Mouse (Mus musculus) neutrophil, adult 5-6 weeks (primary cell): ENCODE measurements around the gene Gpam. TPM values are rescaled to one million over a fixed set of nuclear protein-coding genes. Genes with fewer than 3 reads are reported as not detected.

Experiments
- ATAC-seq: fragments of 151-379, 151-347 bp; 2 replicates; pipeline ENCODE4 v1.8.0; 2017; ENCODE audit warnings: mild to moderate bottlenecking, moderate TSS enrichment; ENCODE audit not compliant: insufficient number of reproducible peaks, poor library complexity, low FRiP score, severe bottlenecking; ENCODE audit errors: extremely low read depth
- total RNA-seq: library from RNA; stranded (forward); fragments of 200-1000 nt; gene quantifications from 2 replicates; pipeline ENCODE4 v1.2.3, GENCODE M21; 2017

The Gpam gene
- total RNA-seq, 1 experiment from 2014 or later, result 5.9 TPM

- ATAC-seq, result no peak
Measured at GRCm38 (mm10) chr19:55087776-55088175, 39.3 kb downstream of the Gpam start.

DNA sequence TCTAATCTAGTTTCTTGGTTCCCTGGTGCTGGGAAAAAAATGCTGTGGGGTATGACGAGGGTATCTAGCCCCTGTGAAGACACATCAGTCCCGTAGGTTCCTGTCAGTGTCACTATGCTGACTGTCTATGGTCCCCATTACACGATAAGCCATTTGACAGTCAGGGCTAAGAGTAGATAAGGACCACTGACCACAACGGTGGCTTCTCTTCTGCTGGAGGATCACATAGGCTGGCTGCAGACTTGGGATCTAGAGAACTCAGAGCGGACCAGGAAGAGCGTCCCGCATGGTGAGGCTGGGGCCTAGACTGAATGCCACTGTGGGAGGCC, 41.2 kb downstream of the Gpam start:
- ATAC-seq, result no peak

- no peak for ATAC-seq
Measured at GRCm38 (mm10) chr19:55084971-55085856, 41.8 kb downstream of the Gpam start.

DNA sequence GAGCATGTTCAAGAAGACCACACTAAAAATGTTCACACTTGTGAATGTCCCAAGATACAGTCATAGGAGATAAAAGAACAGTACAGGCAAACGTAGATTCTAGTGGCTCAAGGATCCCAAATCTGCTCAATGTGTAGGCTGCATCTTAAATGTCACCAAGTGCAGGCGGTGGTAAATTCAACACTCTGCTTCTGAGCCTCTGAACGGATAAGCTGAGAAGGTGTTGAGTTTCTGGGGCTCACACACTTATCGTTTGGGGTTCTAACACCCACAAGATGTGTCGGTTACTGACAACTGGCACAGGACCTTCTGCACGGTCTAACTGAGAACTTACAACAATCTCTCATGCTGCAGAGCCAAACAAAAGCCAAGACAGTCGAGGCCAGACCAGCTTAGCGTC, 50.2 kb downstream of the Gpam start:
- ATAC-seq, result no peak

- ATAC-seq, result no peak
Measured at GRCm38 (mm10) chr19:55073004-55073403, 54.0 kb downstream of the Gpam start.

DNA sequence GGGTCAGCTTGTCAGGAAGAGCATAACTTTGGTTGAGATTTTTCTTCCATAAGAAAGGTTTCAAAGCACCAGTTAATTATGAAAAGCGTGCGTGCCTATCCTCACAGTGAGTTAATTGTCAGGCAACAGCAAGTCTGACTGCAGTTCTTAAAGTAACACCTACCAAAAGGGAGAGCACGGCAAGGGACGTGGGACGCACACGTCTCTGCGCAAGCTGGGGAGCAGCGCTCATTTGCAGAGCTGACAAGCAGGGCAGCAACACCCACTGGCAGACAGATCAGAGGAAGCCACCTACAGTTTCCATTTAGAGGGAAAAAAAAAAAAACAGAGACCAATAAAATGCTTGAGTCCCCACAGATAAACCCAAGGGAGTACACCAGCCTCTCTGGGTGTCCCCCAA, 58.0 kb downstream of the Gpam start:
- no peak for ATAC-seq

GRCm38 (mm10) chr19:55063272-55063671, 63.8 kb downstream of the Gpam start:
- ATAC-seq, result no peak

- ATAC-seq, result no peak
Measured at GRCm38 (mm10) chr19:55062501-55062900, 64.5 kb downstream of the Gpam start.

- ATAC-seq, result peak; percentile 30; the same call in 1 of the 2 replicates
Measured at GRCm38 (mm10) chr19:55061951-55062350, 65.1 kb downstream of the Gpam start.

GRCm38 (mm10) chr19:55061447-55061901, 65.6 kb downstream of the Gpam start:
- no peak for ATAC-seq

DNA sequence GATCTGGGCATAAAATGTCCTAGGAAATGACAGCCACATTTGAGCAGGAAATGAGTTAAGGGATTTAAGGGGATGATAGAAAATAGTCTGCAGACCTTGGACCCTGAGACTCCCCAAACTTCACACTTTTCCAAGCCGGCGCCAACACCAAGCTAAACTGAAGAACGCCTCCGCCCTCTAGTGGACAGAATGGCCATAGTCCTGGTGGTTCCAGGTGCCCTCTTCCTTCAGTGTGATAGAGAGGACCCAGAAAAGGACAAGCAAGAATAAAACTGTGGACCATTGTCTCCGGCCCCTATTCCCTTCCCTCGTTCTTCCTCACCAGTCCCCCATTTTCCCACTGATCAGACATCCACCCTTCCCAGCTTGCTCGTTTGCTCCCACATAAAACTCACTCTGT, 66.1 kb downstream of the Gpam start:
- peak; percentile 29; the same call in 1 of the 2 replicates for ATAC-seq

DNA sequence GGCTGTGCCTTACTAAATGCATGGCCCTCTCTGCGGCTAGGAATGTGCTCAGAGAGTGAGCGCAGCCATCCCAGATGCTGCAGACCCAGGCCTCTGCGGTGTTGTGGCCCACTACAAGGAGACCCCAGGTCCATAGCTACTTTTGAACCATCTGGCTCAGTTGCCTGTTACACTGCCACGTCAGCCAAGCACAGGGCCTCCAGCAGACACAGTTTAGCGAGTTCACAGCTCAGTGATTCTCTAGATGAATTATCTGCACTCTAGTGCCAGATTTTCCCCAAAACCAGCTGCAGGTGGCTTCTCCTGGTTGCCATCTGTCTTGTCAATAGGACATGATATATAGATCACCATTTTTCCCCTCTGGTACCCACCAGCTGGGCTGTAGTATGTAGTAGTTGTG, 69.6 kb downstream of the Gpam start:
- no peak for ATAC-seq

DNA sequence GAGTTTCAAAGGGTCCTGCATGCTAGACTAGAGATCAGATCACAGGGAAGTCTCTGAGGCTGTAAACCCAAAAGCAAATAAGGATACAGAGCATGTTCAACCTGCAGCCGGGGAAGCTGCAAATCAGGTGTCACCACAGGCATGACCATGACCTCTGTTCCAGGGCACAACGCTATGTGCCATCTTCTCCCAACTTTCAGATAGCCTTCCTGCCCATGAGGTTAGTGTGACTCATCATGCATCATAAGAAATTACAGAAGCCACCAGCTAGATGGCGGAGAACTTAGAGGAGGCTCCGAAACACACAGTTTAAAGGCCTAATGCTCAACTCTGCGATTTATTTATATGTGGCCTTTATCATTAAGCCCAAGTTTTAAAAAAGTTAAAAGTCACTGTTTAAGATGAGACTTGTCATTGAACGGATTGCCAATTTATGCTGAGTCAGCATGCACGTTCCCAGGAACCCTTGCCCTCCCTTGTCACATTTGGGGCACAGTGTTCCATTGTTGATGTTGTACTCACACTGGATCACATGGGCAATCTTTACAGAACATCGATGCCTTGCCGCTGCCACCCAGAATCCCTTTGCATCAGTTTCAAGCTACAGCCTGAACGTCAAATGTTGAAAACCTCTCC, 71.3 kb downstream of the Gpam start:
- no peak for ATAC-seq

DNA sequence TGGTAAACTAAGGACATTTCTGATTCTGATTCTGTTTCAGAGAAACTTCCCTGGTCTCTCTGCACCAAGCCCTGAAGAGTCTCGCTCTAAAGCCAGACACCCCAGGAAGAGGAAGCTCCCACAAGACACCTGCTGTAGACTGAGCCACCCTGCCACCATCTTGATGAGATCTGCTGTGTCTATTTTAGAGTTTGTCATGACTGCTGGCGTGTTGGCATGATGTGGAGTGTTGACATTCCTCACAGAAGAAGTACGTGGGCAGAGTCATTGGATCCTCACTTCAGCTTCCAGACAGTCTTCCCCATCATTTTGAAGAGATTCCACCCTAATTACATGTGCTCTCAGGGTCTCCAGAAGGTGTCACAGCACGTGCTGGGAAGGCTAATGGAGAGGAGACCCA, 73.9 kb downstream of the Gpam start:
- no peak for ATAC-seq

- ATAC-seq, result no peak
Measured at GRCm38 (mm10) chr19:55037406-55037805, 89.6 kb downstream of the Gpam start.

GRCm38 (mm10) chr19:55018872-55019271, 108.2 kb downstream of the Gpam start:
- no peak for ATAC-seq

Other genes starting within 250 kb of the Gpam start
- gene Tectb, start 53.5 kb upstream of the Gpam start, total RNA-seq, result not detected in 2 replicates
- gene Gucy2g, start 114.0 kb upstream of the Gpam start, total RNA-seq, result not detected in 2 replicates
- 92.0 and 131 TPM in 2 replicates for gene Acsl5, start 124.7 kb upstream of the Gpam start, total RNA-seq
- 43.1 and 45.9 TPM in 2 replicates for gene Zdhhc6, start 188.8 kb upstream of the Gpam start, total RNA-seq
- 49.1 and 62.6 TPM in 2 replicates for gene Vti1a, start 189.1 kb upstream of the Gpam start, total RNA-seq